18 mouse cellular contexts compared by ENCODE assay signal in genomic region chr6:60978610-60979009, GRCm38 (mm10). TPM values are rescaled to one million over a fixed set of nuclear protein-coding genes. Genes with fewer than 3 reads are reported as not detected.
"Had no signal": no experiment of that assay in that cellular context is flagged by ENCODE, and none has a peak within 500 bp of the region (broad histone marks: within the 10 kb centered on the region; RNA-seq: fewer than 3 reads in every experiment).

No protein-coding gene starts in this region.

- H3K36me3 ChIP-seq: midbrain, embryonic 10.5 days; midbrain, embryonic 12.5 days; neural tube, embryonic 13.5 days; neural tube, embryonic 15.5 days had no signal

- H3K4me3 ChIP-seq: midbrain, embryonic 10.5 days; midbrain, embryonic 12.5 days; myocyte; neural tube, embryonic 13.5 days; neural tube, embryonic 15.5 days had no signal

- H3K27ac ChIP-seq: midbrain, embryonic 10.5 days; midbrain, embryonic 12.5 days; neural tube, embryonic 13.5 days; neural tube, embryonic 15.5 days had no signal

- H3K9ac ChIP-seq: lung, embryonic 14.5 days; midbrain, embryonic 12.5 days; neural tube, embryonic 13.5 days; neural tube, embryonic 15.5 days had no signal

- ATAC-seq: midbrain, embryonic 16.5 days had no signal

- DNase-seq: lung, embryonic 14.5 days; lung, postnatal 10 days; lung, postnatal 4 days; midbrain, embryonic 14.5 days; retina, postnatal 1 day; right cerebral cortex, adult 18-20 months; right cerebral cortex, postnatal 25 days; right cerebral cortex, postnatal 4 days; spleen, adult 18-20 months; thymus, adult 18-20 months; thymus, postnatal 14 days; thymus, postnatal 36 days had no signal

- H3K4me1 ChIP-seq: midbrain, embryonic 10.5 days; midbrain, embryonic 12.5 days; neural tube, embryonic 13.5 days; neural tube, embryonic 15.5 days had no signal

- H3K9me3 ChIP-seq: midbrain, embryonic 10.5 days; midbrain, embryonic 12.5 days; neural tube, embryonic 13.5 days; neural tube, embryonic 15.5 days had no signal

- H3K27me3 ChIP-seq: midbrain, embryonic 12.5 days; neural tube, embryonic 13.5 days; neural tube, embryonic 15.5 days had no signal

- H3K4me2 ChIP-seq: lung, embryonic 14.5 days; midbrain, embryonic 12.5 days; neural tube, embryonic 13.5 days; neural tube, embryonic 15.5 days had no signal

RNA-seq across cellular contexts. Expression of gene Mmrn1, which starts 53.8 kb away (rescaled TPM):
- polyA plus RNA-seq: myocyte had no signal
